Comparison of ENCODE assay signal across 9 mouse cellular contexts in genomic region chr5:15934376-15935233, GRCm38 (mm10). TPM values are rescaled to one million over a fixed set of nuclear protein-coding genes. Genes with fewer than 3 reads are reported as not detected.
A peak's percentile ranks its signal among the peaks of the same experiment; 100 is the strongest.
DNase-seq lines count a peak whose midpoint lies in the region; ATAC-seq and TF ChIP-seq lines count a peak whose summit lies in the region.
"Had no signal": no experiment of that assay in that cellular context is flagged by ENCODE, and none has a peak within 500 bp of the region (broad histone marks: within the 10 kb centered on the region; RNA-seq: fewer than 3 reads in every experiment).

Cacna2d1 (plus strand) TSS chr5:15934691.

- TF ChIP-seq CTCF in embryonic fibroblast, embryonic 13.5 days (IDR thresholded peaks at IDR 0.05; ENCODE audit: borderline replicate concordance, insufficient read depth, low read length) = no peak

- H3ac ChIP-seq in myocyte (ENCODE audit: control insufficient read depth, insufficient read length) = peak within 1 kb of the TSS; percentile 99

- peak within 1 kb of the TSS; percentile 81 for H3K4me3 ChIP-seq in embryonic fibroblast, embryonic 13.5 days (ENCODE audit: insufficient read depth, low read length)
- H3K4me3 ChIP-seq in heart, embryonic 10.5 days = peak within 1 kb of the TSS; percentile 83
- peak within 1 kb of the TSS; percentile 73 for H3K4me3 ChIP-seq in kidney, embryonic 14.5 days (ENCODE audit: low read length)
- peak within 1 kb of the TSS; percentile 73 for H3K4me3 ChIP-seq in myocyte

- no peaks in the 10 kb centered on the region for H3K36me3 ChIP-seq in heart, embryonic 10.5 days
- H3K36me3 ChIP-seq in kidney, embryonic 14.5 days (ENCODE audit: control insufficient read depth, insufficient read depth, low read length) = no peaks in the 10 kb centered on the region
- H3K36me3 ChIP-seq in myocyte (ENCODE audit: control insufficient read depth, insufficient read depth) = peaks cover 6% of the 10 kb centered on the region

- peaks cover 48% of the 10 kb centered on the region for H3K79me2 ChIP-seq in myocyte (ENCODE audit: control insufficient read depth, insufficient read depth)

- peak; percentile 19 for DNase-seq in thymus, postnatal 4 days
- DNase-seq in thymus, adult 18-20 months = no peak
- peak; percentile 79 for DNase-seq in heart, embryonic 10.5 days (ENCODE audit: low spot score)
- DNase-seq in liver = peak; percentile 33
- peak; percentile 55 for DNase-seq in testis, postnatal 14 days (ENCODE audit: low spot score)

- H3K27me3 ChIP-seq in heart, embryonic 10.5 days (ENCODE audit: insufficient read depth, poor library complexity, severe bottlenecking) = peaks cover 28% of the 10 kb centered on the region; the same call in 1 of the 2 replicates
- H3K27me3 ChIP-seq in kidney, embryonic 14.5 days (ENCODE audit: control insufficient read depth, insufficient read depth, low read length) = no peaks in the 10 kb centered on the region
- H3K27me3 ChIP-seq in myocyte (ENCODE audit: control insufficient read depth, insufficient read depth, insufficient read length) = no peaks in the 10 kb centered on the region
- H3K27me3 ChIP-seq: CH12.LX had no signal

- WGBS in heart, embryonic 10.5 days = under 1% methylated on average over 92 of the region's 120 CpGs
- WGBS in kidney, embryonic 14.5 days = under 1% methylated on average over 79 of the region's 120 CpGs

- peak; percentile 65 for TF ChIP-seq POLR2A in embryonic fibroblast, embryonic 13.5 days (IDR thresholded peaks at IDR 0.05; ENCODE audit: low read depth, low read length)
- peak; percentile 70 for TF ChIP-seq POLR2A in myocyte (IDR thresholded peaks at IDR 0.05; ENCODE audit: insufficient read length, low read depth)

- H3K4me2 ChIP-seq in kidney, embryonic 14.5 days (replicated peaks; ENCODE audit: low read depth, low read length) = peak within 1 kb of the TSS; percentile 82
- peak within 1 kb of the TSS; percentile 88 for H3K4me2 ChIP-seq in myocyte (ENCODE audit: low read depth)

- no peak within 1 kb of the TSS for H3K27ac ChIP-seq in embryonic fibroblast, embryonic 13.5 days (ENCODE audit: insufficient read depth, low read length)
- peak within 1 kb of the TSS; percentile 98 for H3K27ac ChIP-seq in heart, embryonic 10.5 days
- H3K27ac ChIP-seq in kidney, embryonic 14.5 days (ENCODE audit: low read depth, low read length) = peak within 1 kb of the TSS; percentile 88

- peak; percentile 93 for ATAC-seq in kidney, embryonic 14.5 days (ENCODE audit: low FRiP score, low TSS enrichment)

- H3K9ac ChIP-seq in kidney, embryonic 14.5 days (ENCODE audit: low read depth, low read length) = peak within 1 kb of the TSS; percentile 91

- no peaks in the 10 kb centered on the region for H3K9me3 ChIP-seq in heart, embryonic 10.5 days
- H3K9me3 ChIP-seq in kidney, embryonic 14.5 days (ENCODE audit: control insufficient read depth, low read length) = no peaks in the 10 kb centered on the region

- no peaks in the 10 kb centered on the region for H3K4me1 ChIP-seq in embryonic fibroblast, embryonic 13.5 days (ENCODE audit: control insufficient read depth, insufficient read depth, low read length)
- H3K4me1 ChIP-seq in heart, embryonic 10.5 days = peaks cover 13% of the 10 kb centered on the region
- H3K4me1 ChIP-seq in kidney, embryonic 14.5 days (ENCODE audit: control insufficient read depth, insufficient read depth, low read length) = peaks cover 9% of the 10 kb centered on the region; the same call in 1 of the 2 replicates

TF ChIP-seq in myocyte, 11 proteins besides CTCF, POLR2A, EP300 and RAD21:
- TF ChIP-seq TCF3 (IDR thresholded peaks at IDR 0.05; ENCODE audit: insufficient read length, low read depth) (no peak), MYOD1 (IDR thresholded peaks at IDR 0.05; ENCODE audit: control insufficient read depth in 1 of 3, insufficient read length in 2 of 3, low read depth in 2 of 3) (peak in 1 of 3 experiments; percentile 31), CEBPB (IDR thresholded peaks at IDR 0.05; ENCODE audit: insufficient read depth, poor library complexity, severe bottlenecking) (no peak), MAX (IDR thresholded peaks at IDR 0.05; ENCODE audit: low read depth) (no peak), E2F4 (IDR thresholded peaks at IDR 0.05; ENCODE audit: insufficient read depth) (no peak), TCF12 (IDR thresholded peaks at IDR 0.05; ENCODE audit: insufficient read depth, poor library complexity, severe bottlenecking) (no peak), REST (IDR thresholded peaks at IDR 0.05; ENCODE audit: insufficient read depth, insufficient read length) (no peak), SRF (IDR thresholded peaks at IDR 0.05; ENCODE audit: control insufficient read depth, insufficient read length, low read depth) (no peak), POLR2AphosphoS2 (IDR thresholded peaks at IDR 0.05; ENCODE audit: insufficient read length, low read depth) (peak; percentile 25), USF1 (IDR thresholded peaks at IDR 0.05; ENCODE audit: low read depth) (no peak), MYOG (IDR thresholded peaks at IDR 0.05; ENCODE audit: control insufficient read depth in 1 of 3, insufficient read depth in 1 of 3, insufficient read length in 2 of 3, low read depth in 2 of 3) (no peak)

RNA-seq across cellular contexts. Expression of gene Cacna2d1, which starts in this region (rescaled TPM):
- 49.3 and 55.7 TPM in 2 replicates for polyA plus RNA-seq in embryonic fibroblast, embryonic 13.5 days (2011; ENCODE audit: insufficient read length, low read depth, missing spikeins)
- 9.9 and 15.4 TPM in 2 replicates for polyA plus RNA-seq in heart, embryonic 10.5 days (2016; fragmentation: Nextera tagmentation; extraction: Ambion mirVana)
- polyA plus RNA-seq in kidney, embryonic 14.5 days (2014; fragmentation: Nextera tagmentation; extraction: Ambion mirVana) = 18.5 and 24.1 TPM in 2 replicates
- 27.2 TPM for polyA plus RNA-seq in myocyte (2012; fragmentation: generic; extraction: Trizol)

Comparison
In these comparisons a context has a peak if more than half of its experiments do, and no peak if none do; other contexts are left out.
1. DNase-seq: peak in thymus, postnatal 4 days (single experiment), heart, embryonic 10.5 days (single experiment), liver (single experiment) and testis, postnatal 14 days (single experiment); none in thymus, adult 18-20 months (0 of 2).
2. Peak in every context shown above with its lines, with median percentiles within 50 percentile points of each other: H3K4me3 ChIP-seq.